Mouse (Mus musculus) olfactory bulb, adult 2 months (tissue): ENCODE measurements around the gene Heyl.

ENCODE experiments used
- CTCF ChIP-seq: fragments of 200-500 bp; IDR thresholded peaks from 2 replicates; pipeline ENCODE4 v1.5.1; 2012; ENCODE audit warnings: low read depth, mild to moderate bottlenecking, low read length, moderate library complexity; ENCODE audit not compliant: insufficient read depth
- POLR2A ChIP-seq: fragments of 200-500 bp; IDR thresholded peaks from 2 replicates; pipeline ENCODE4 v1.6.1; 2012; ENCODE audit warnings: mild to moderate bottlenecking, low read depth, low read length, moderate library complexity; ENCODE audit not compliant: insufficient read depth

- TF ChIP-seq CTCF (no peak), POLR2A (no peak)
Measured at GRCm38 (mm10) chr4:123260071-123260746, 26.9 kb downstream of the Heyl start.
